Mouse (Mus musculus): ENCODE measurements around the gene Gm20517.
A peak's percentile ranks its signal among the peaks of the same experiment; 100 is the strongest.

GRCm38 (mm10) chr17:47606220-47606619, 5.2 kb upstream of the Gm20517 start:
- no peak for TF ChIP-seq POLR2A (IDR thresholded peaks at IDR 0.05; ENCODE audit: extremely low read depth, insufficient read depth, low read length)
- TF ChIP-seq CTCF (IDR thresholded peaks at IDR 0.05; ENCODE audit: extremely low read depth, insufficient read depth, low read length): 0 out of 2 replicates have a peak, but pooled peaks have one; percentile 10

All from cortical plate, adult 2 months (tissue).